Mouse (Mus musculus): Measurements from ENCODE around the gene Olfr12.
A peak's percentile ranks its signal among the peaks of the same experiment; 100 is the strongest.

Olfr12 gene

GRCm38 (mm10) chr1:92640393-92640792, 22.8 kb downstream of the Olfr12 start:
- no peak for DNase-seq (ENCODE audit: low read depth, low spot score)

- DNase-seq (ENCODE audit: low read depth, low spot score), result peak; percentile 93
Observed at GRCm38 (mm10) chr1:92641514-92642272, 24.1 kb downstream of the Olfr12 start, which contains the start of gene Cops9. Gene Cops9 (minus strand): TSS chr1:92641985.

DNA sequence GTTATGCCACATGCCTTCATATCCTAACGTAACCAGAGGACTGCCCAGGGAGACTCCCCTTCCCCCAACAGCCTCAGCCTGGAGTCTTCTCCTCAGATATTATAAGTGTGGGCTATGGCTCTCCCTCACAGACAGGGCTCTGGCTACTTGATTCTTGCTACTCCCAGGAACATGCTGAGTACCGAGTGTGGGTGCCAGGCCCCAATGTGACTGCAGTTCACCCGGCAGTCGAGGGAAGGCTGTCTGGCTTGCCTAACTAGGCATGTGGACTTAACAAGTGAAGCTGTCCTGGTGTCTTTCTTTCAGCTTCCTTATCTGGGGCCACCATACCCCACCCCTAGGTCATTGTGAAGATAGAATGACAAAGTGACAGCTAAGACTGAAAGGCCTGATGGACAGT, 26.1 kb downstream of the Olfr12 start:
- no peak for DNase-seq (ENCODE audit: low read depth, low spot score)

DNA sequence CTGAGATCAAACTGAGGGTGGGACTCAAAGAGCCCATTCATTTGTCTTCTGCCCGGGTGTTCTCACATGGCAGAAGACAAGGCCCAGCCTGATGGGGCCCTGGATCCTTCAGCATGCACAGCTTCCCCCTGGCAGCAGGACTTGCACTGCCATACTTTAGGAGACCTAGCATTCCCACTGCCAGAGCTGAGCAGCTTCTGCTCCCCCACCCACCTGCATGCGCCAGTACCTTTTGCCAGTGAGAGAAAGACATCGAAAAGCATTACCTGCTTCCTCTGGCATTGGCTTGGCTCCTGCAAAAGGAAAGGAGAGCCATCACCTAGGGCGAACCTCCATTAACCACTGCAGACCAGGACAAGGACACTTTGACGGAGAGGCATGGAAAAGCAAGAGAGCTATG, 27.3 kb downstream of the Olfr12 start:
- no peak for DNase-seq (ENCODE audit: low read depth, low spot score)

DNA sequence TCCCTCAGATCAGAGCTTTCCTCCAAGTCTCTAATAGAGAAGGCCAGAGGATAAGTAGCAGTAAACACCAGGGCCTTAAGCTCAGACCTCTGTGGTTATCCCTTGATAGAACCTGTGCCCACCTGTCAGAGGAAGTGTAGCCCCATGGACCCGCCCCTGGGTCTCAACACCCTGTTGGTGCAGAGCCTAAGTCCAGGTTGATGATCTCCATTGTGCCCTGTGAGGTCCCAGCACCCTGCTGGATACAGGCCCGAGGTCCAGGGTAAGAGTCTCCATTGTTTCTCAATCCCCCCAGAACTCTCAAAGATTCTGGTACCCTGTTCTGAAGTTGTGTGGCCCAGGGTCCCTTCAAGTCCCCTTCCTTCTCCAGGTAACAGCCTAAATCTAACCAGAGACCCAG, 28.5 kb downstream of the Olfr12 start:
- no peak for DNase-seq (ENCODE audit: low read depth, low spot score)

- DNase-seq (ENCODE audit: low read depth, low spot score), result no peak
Observed at GRCm38 (mm10) chr1:92646601-92647000, 29.0 kb downstream of the Olfr12 start.

GRCm38 (mm10) chr1:92647026-92647425, 29.4 kb downstream of the Olfr12 start:
- no peak for DNase-seq (ENCODE audit: low read depth, low spot score)

DNA sequence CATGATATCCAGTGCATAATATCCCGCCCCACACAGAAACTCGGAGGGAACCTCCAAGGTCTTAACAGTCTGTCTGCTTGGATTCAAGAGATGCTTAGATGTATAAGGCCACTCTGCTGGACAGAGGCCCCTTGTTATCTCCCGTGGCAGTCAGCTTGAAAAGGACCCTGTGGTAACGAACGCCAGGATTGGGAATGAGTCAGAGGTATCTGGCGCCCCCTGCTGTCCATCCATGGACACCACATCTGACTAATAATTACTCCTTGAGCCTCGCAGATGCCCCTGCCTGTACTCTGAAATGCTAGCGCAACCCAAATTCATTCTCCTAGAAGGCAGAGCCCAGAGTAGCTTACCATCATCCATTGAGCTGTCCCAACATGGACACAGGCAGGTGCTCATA, 30.2 kb downstream of the Olfr12 start:
- peak; percentile 87 for DNase-seq (ENCODE audit: low read depth, low spot score)

DNA sequence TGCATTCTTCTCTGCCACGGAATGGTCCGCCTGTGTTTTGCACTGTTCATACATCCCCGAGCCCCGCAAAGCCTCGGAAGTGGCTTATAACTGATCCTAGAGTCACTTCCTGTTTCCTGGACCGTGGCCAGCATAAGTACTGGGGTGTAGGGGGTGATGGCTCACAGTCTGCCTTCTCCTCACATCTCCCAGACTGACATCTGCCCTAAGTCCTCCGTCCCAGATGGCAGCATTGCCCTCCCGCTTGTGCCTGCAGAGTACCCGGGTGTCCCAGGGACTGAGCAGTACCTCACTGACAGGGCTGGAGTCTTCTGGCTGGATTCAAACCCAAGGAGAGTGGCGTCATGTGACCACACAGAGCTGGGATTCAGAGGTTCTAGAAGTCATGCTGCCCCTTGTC, 30.6 kb downstream of the Olfr12 start:
- no peak for DNase-seq (ENCODE audit: low read depth, low spot score)

DNA sequence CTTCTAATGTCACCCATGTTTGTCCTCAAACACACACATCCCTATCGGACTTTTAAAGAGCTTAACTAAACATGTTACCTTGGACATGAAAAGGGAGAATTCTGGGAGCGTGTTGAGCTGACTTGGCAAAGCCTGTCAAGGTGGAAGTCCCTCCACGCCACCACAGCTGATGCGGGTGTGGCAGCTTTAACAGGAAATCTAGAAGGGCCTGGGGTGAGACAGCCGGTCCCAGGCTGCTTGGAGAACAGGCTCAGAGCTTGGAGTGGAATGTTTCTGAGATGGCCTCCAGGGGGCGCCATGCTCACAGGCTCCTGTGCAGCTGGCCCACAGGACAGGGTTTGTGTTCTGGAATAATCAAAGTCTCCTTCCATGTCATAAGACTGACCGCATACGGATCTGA, 31.1 kb downstream of the Olfr12 start, which contains the start of gene Otos:
Otos (minus strand) TSS at position 169 of the 400 bp plus-strand sequence.
- peak; percentile 89 for DNase-seq (ENCODE audit: low read depth, low spot score)

DNA sequence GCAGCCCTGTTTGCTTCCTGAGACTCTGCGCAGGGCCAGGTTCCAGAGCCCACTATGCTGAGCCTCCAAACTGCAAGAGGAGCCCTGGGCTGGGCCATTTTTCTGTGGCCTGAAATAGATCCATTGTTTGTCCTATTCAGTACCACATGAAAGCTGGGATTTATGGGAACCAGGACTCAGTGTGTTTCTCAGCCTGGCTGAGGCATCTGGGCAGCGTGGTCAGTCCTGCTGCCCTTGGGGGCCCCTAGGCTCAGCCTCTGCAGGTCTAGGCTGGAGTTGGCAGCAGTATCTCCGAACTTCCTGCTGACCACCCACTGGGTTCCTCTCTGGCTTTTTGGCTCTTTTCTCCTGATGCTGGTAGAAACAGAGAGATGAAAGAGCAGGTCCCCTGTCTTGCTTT, 33.9 kb downstream of the Olfr12 start:
- no peak for DNase-seq (ENCODE audit: low read depth, low spot score)

GRCm38 (mm10) chr1:92653179-92653578, 35.6 kb downstream of the Olfr12 start:
- no peak for DNase-seq (ENCODE audit: low read depth, low spot score)

GRCm38 (mm10) chr1:92654676-92655075, 37.1 kb downstream of the Olfr12 start:
- peak; percentile 80 for DNase-seq (ENCODE audit: low read depth, low spot score)

DNA sequence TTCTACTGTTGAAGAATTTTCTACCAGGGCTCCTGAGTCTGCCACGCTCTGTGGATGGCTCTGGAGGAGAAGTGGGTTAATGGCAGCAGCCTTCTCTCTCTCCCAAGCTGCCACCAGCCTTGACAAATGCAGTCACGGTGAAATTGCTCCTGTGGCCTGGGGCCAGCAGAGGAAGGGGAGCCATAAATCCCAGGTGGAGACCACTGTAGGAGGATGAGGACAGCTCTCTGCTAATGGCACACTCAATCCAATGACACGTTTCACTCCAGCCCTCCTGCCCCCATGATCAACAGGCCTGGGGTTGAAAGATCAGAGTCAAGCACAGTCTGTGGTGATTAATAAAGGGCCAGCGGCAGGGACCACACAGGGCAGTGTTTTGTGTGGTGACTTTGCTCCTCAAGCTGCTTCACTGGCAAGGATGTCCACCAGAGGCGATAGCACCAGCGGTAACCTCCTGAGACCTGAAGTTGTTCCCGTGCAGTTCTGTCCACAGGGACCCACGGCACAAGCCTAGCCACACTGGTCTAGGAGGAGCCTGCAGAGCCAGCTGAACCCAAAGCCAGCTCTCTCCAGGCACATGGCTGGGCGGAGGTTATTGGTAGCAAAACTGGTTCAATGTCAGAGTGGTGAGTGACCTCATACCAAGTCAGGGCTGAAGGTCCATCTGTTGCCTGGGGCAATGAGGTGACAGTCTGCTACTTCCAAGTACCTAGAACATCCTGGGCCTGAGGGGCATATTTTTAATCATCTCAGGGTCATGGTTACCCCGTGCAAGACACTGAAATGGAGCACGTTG, 39.6 kb downstream of the Olfr12 start:
- no peak for DNase-seq (ENCODE audit: low read depth, low spot score)

GRCm38 (mm10) chr1:92659392-92659791, 41.8 kb downstream of the Olfr12 start:
- no peak for DNase-seq (ENCODE audit: low read depth, low spot score)

DNA sequence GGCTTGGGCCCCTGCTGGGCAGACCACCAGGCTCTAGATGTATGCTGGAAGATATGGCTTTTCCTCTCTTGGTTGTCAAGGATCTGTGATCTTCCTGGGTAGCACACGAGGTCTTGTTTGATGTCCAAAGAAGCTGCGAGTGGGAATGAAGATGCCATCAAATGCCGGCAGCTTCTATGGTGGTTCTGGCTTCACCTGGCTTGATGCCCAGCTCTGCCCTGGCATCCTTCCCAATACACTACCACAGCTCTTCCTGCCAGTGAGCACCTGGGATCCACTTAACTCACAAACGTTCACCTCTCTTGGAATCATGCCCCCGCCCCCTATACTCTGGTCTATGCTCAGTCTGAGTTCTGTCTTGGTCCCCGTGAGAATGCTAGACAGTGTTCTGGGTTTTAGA, 49.5 kb downstream of the Olfr12 start:
- DNase-seq (ENCODE audit: low read depth, low spot score), result no peak

DNA sequence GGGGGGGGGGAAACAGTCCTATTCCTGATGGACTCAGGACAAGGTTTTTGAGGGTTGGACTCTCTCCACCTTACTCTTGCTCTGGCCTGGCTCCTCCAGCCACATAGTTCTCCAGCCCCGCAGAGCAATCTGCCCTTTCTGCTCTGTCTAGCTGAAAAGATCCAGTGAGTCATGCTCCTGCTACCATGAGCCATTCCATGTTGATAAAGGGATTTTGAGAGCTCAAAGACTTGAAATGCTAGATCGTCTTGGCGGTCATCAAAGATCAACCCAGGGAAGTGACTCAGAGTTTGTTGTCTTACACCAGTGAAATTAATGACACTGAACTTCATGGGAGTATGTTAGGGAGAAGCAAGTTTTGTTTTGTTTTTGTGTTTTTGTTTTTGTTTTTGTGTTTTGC, 51.8 kb downstream of the Olfr12 start:
- DNase-seq (ENCODE audit: low read depth, low spot score), result peak; percentile 43

DNA sequence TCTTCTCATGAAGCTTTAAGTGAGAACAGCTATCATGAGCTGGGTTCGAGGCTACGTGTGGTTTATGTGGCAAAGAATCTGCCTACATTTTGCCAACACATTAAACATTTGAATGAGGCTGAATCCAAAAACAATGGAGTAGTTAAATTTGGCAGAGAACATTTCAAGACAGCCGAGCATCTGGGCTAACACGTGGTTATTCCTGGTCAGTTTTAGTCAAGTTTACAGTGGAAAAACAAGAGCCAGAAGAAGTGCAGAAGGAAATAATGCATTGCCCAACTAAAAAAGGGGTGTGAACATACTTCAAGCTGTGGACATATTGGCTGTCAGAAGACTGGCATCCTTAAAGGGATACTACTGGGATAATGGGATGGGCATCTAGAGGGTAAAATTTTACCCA, 53.7 kb downstream of the Olfr12 start:
- DNase-seq (ENCODE audit: low read depth, low spot score), result no peak

All from 3T3-L1 (cell line).